12 mouse cellular contexts compared by ENCODE assay signal in the genomic region with DNA sequence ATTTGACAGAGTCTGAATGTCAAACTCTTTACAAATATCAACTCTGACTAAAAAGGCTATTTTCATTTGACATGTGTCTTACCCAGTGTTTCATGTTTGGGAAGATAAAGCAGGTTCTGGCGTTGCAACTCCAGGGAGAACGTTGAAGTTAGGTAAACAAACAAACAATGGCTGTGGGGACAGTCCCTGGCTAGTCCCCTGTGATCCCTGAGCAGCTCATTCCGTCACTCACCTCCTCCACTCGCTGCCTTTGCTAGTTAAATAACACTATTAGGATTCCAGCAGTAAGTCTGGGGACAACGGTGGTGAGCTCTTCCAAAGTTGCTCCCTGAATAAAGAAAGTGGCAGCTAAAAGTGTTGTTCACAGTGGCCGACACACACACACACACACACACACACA.
"Had no signal": no experiment of that assay in that cellular context is flagged by ENCODE, and none has a peak within 500 bp of the region (broad histone marks: within the 10 kb centered on the region; RNA-seq: fewer than 3 reads in every experiment).

No protein-coding gene starts in this region.

- DNase-seq: lung, adult 18-20 months; lung, embryonic 14.5 days; lung, postnatal 10 days; lung, postnatal 4 days; midbrain, embryonic 14.5 days; right cerebral cortex, postnatal 14 days; thymus, adult 18-20 months; thymus, postnatal 14 days; thymus, postnatal 36 days had no signal

- H3K4me2 ChIP-seq: lung, embryonic 14.5 days; midbrain, embryonic 12.5 days; neural tube, embryonic 12.5 days had no signal

- H3K4me1 ChIP-seq: neural tube, embryonic 12.5 days had no signal

- H3K27ac ChIP-seq: midbrain, embryonic 10.5 days; midbrain, embryonic 12.5 days; neural tube, embryonic 12.5 days had no signal

- H3K36me3 ChIP-seq: midbrain, embryonic 10.5 days; midbrain, embryonic 12.5 days; neural tube, embryonic 12.5 days had no signal

- H3K9me3 ChIP-seq: midbrain, embryonic 10.5 days; midbrain, embryonic 12.5 days; neural tube, embryonic 12.5 days had no signal

- H3K4me3 ChIP-seq: midbrain, embryonic 10.5 days; midbrain, embryonic 12.5 days; neural tube, embryonic 12.5 days had no signal

- H3K27me3 ChIP-seq: neural tube, embryonic 12.5 days had no signal

- H3K9ac ChIP-seq: lung, embryonic 14.5 days; midbrain, embryonic 12.5 days; neural tube, embryonic 12.5 days had no signal
